Mouse (Mus musculus) urinary bladder, postnatal 4 days (tissue): ENCODE data around the gene Esr1.
"Not testable (repeated sequence)": the region's sequence is repeated elsewhere in the genome, so short reads cannot be mapped to it uniquely, and the experiment has no call there.

Experiments used
- DNase-seq, 2 experiments: peaks; one replicate each; pipeline ENCODE4 v3.0.0; 2021 to 2022; ENCODE audit warnings: low spot score in 2 of 2

Esr1 gene

GRCm38 (mm10) chr10:4694336-4694865, 83.0 kb downstream of the Esr1 start:
- DNase-seq = no peak

- no peak for DNase-seq
Measured at GRCm38 (mm10) chr10:4709915-4710314, 98.5 kb downstream of the Esr1 start.

GRCm38 (mm10) chr10:4711434-4711833, 100.0 kb downstream of the Esr1 start:
- no peak for DNase-seq

GRCm38 (mm10) chr10:4712061-4712908, 100.9 kb downstream of the Esr1 start:
- DNase-seq = no peak

GRCm38 (mm10) chr10:4713398-4713797, 102.0 kb downstream of the Esr1 start:
- no peak for DNase-seq

GRCm38 (mm10) chr10:4724851-4725250, 113.5 kb downstream of the Esr1 start:
- DNase-seq = no peak

GRCm38 (mm10) chr10:4726141-4726540, 114.7 kb downstream of the Esr1 start:
- no peak for DNase-seq

GRCm38 (mm10) chr10:4732328-4732727, 120.9 kb downstream of the Esr1 start:
- no peak for DNase-seq

- no peak for DNase-seq
Measured at GRCm38 (mm10) chr10:4733987-4734386, 122.6 kb downstream of the Esr1 start.

GRCm38 (mm10) chr10:4734942-4735341, 123.5 kb downstream of the Esr1 start:
- no peak for DNase-seq

GRCm38 (mm10) chr10:4738311-4738710, 126.9 kb downstream of the Esr1 start:
- no peak for DNase-seq

- not testable (repeated sequence) for DNase-seq
Measured at GRCm38 (mm10) chr10:4751091-4751490, 139.7 kb downstream of the Esr1 start.

- DNase-seq = no peak
Measured at GRCm38 (mm10) chr10:4752977-4753376, 141.6 kb downstream of the Esr1 start.

GRCm38 (mm10) chr10:4775541-4775940, 164.1 kb downstream of the Esr1 start:
- no peak for DNase-seq

- no peak for DNase-seq
Measured at GRCm38 (mm10) chr10:4776007-4776713, 164.8 kb downstream of the Esr1 start.

GRCm38 (mm10) chr10:4776714-4777090, 165.3 kb downstream of the Esr1 start:
- no peak for DNase-seq

GRCm38 (mm10) chr10:4777996-4778395, 166.6 kb downstream of the Esr1 start:
- DNase-seq = no peak

GRCm38 (mm10) chr10:4780926-4781325, 169.5 kb downstream of the Esr1 start:
- no peak for DNase-seq

- DNase-seq = no peak
Measured at GRCm38 (mm10) chr10:4787003-4787628, 175.7 kb downstream of the Esr1 start.

GRCm38 (mm10) chr10:4798268-4798808, 186.9 kb downstream of the Esr1 start:
- DNase-seq = no peak

GRCm38 (mm10) chr10:4824366-4824765, 213.0 kb downstream of the Esr1 start:
- no peak for DNase-seq

- DNase-seq = no peak
Measured at GRCm38 (mm10) chr10:4830592-4830991, 219.2 kb downstream of the Esr1 start.
